Mouse (Mus musculus): ENCODE results near the gene Olfr1234.

Olfr1234 gene

GRCm38 (mm10) chr2:89364765-89365164 is at the start of gene Olfr1234:
TSS of gene Olfr1234 (minus strand) at chr2:89364865.
- in situ Hi-C loops (cut with MboI; ENCODE audit: low sequenced_read_pairs), result no loop called here

GRCm38 (mm10) chr2:89409576-89409975 is 44.9 kb upstream of the Olfr1234 start, which contains the start of gene Olfr1238:
TSS of gene Olfr1238 (minus strand) at chr2:89409676.
- in situ Hi-C loops (cut with MboI; ENCODE audit: low sequenced_read_pairs), result no loop called here

- in situ Hi-C loops (cut with MboI; ENCODE audit: low sequenced_read_pairs), result no loop called here
Measured at GRCm38 (mm10) chr2:89400882-89401281, 36.2 kb upstream of the Olfr1234 start.

GRCm38 (mm10) chr2:89342298-89342697 is 22.4 kb downstream of the Olfr1234 start, which contains the start of gene Olfr1233:
TSS of gene Olfr1233 (minus strand) at chr2:89342398.
- in situ Hi-C loops (cut with MboI; ENCODE audit: low sequenced_read_pairs), result no loop called here

- in situ Hi-C loops (cut with MboI; ENCODE audit: low sequenced_read_pairs), result no loop called here
Measured at GRCm38 (mm10) chr2:89329575-89329974, 35.1 kb downstream of the Olfr1234 start, which contains the start of gene Olfr1232. TSS of gene Olfr1232 (minus strand) at chr2:89329675.

All from CH12F3 (cell line).